Mouse (Mus musculus): ENCODE measurements around the gene Pcgf1. TPM values are rescaled to one million over a fixed set of nuclear protein-coding genes. Genes with fewer than 3 reads are reported as not detected.

The Pcgf1 gene
- polyA plus RNA-seq, 1 experiment from 2014 or later = 41.8 TPM

GRCm38 (mm10) chr6:83070247-83070310 lies 7.6 kb upstream of the Pcgf1 start, which contains the start of gene Tlx2:
Gene Tlx2 (minus strand): TSS chr6:83070293.
- H3K9me3 ChIP-seq (ENCODE audit: control insufficient read depth, low read length) = no peaks in the 10 kb centered on the region
- H3K4me2 ChIP-seq (ENCODE audit: low read depth) = peak within 1 kb of the TSS; percentile 27
- H3K9ac ChIP-seq (ENCODE audit: low read length) = peak within 1 kb of the TSS; percentile 26
- H3K36me3 ChIP-seq (ENCODE audit: control insufficient read depth, insufficient read depth, low read length) = no peaks in the 10 kb centered on the region
- WGBS = 0% methylated on average over 10 of the region's 10 CpGs
- DNase-seq (ENCODE audit: low spot score) (no peak), ATAC-seq (ENCODE audit: insufficient read depth, low FRiP score, low TSS enrichment) (no peak)
- peaks cover 90% of the 10 kb centered on the region for H3K27me3 ChIP-seq (ENCODE audit: control insufficient read depth, insufficient read depth, low read length)
- H3K4me1 ChIP-seq (ENCODE audit: control insufficient read depth, insufficient read depth, low read length) = peaks cover 7% of the 10 kb centered on the region; the same call in 1 of the 2 replicates
- no peak within 1 kb of the TSS; the same call in 1 of the 2 replicates for H3K27ac ChIP-seq (ENCODE audit: low read depth, low read length)
- peak within 1 kb of the TSS; percentile 28 for H3K4me3 ChIP-seq (ENCODE audit: low read depth, low read length)

GRCm38 (mm10) chr6:83070311-83071219 lies 7.1 kb upstream of the Pcgf1 start:
- Histone ChIP-seq H3K36me3 (ENCODE audit: control insufficient read depth, insufficient read depth, low read length) (no peaks in the 10 kb centered on the region), H3K4me2 (ENCODE audit: low read depth) (peak overlapping the region; percentile 27), H3K27ac (ENCODE audit: low read depth, low read length) (no peak overlapping the region; the same call in 1 of the 2 replicates), H3K4me1 (ENCODE audit: control insufficient read depth, insufficient read depth, low read length) (peaks cover 7% of the 10 kb centered on the region; the same call in 1 of the 2 replicates), H3K4me3 (ENCODE audit: low read depth, low read length) (peak overlapping the region; percentile 23), H3K9me3 (ENCODE audit: control insufficient read depth, low read length) (no peaks in the 10 kb centered on the region), H3K9ac (ENCODE audit: low read length) (peak overlapping the region; percentile 26), H3K27me3 (ENCODE audit: control insufficient read depth, insufficient read depth, low read length) (peaks cover 87% of the 10 kb centered on the region)
- 1% methylated on average over 54 of the region's 58 CpGs for WGBS
- DNase-seq (ENCODE audit: low spot score) (peak; percentile 59), ATAC-seq (ENCODE audit: insufficient read depth, low FRiP score, low TSS enrichment) (no peak)

- no peak for ATAC-seq (ENCODE audit: insufficient read depth, low FRiP score, low TSS enrichment)
- H3K9ac ChIP-seq (ENCODE audit: low read length) = 0 out of 2 replicates have a peak overlapping the region, but pooled peaks have one; percentile 22
- peaks cover 87% of the 10 kb centered on the region for H3K27me3 ChIP-seq (ENCODE audit: control insufficient read depth, insufficient read depth, low read length)
- no peak for DNase-seq (ENCODE audit: low spot score)
- H3K9me3 ChIP-seq (ENCODE audit: control insufficient read depth, low read length) = no peaks in the 10 kb centered on the region
- peak overlapping the region; percentile 23 for H3K4me3 ChIP-seq (ENCODE audit: low read depth, low read length)
- H3K4me2 ChIP-seq (ENCODE audit: low read depth) = peak overlapping the region; percentile 27
- H3K27ac ChIP-seq (ENCODE audit: low read depth, low read length) = no peak overlapping the region; the same call in 1 of the 2 replicates
- peaks cover 7% of the 10 kb centered on the region; the same call in 1 of the 2 replicates for H3K4me1 ChIP-seq (ENCODE audit: control insufficient read depth, insufficient read depth, low read length)
- WGBS = 0% methylated on average over 24 of the region's 24 CpGs
- H3K36me3 ChIP-seq (ENCODE audit: control insufficient read depth, insufficient read depth, low read length) = no peaks in the 10 kb centered on the region
Measured at GRCm38 (mm10) chr6:83071220-83071619, 6.4 kb upstream of the Pcgf1 start.

- H3K9me3 ChIP-seq (ENCODE audit: control insufficient read depth, low read length) = no peaks in the 10 kb centered on the region
- no peak for ATAC-seq (ENCODE audit: insufficient read depth, low FRiP score, low TSS enrichment)
- DNase-seq (ENCODE audit: low spot score) = no peak
Measured at GRCm38 (mm10) chr6:83074979-83075378, 2.7 kb upstream of the Pcgf1 start.

GRCm38 (mm10) chr6:83078324-83078858 lies 722 bp downstream of the Pcgf1 start:
- H3K27me3 ChIP-seq (ENCODE audit: control insufficient read depth, insufficient read depth, low read length) = peaks cover 26% of the 10 kb centered on the region
- WGBS = under 1% methylated on average over 46 of the region's 46 CpGs

More at GRCm38 (mm10) chr6:83074979-83075378, 2.7 kb upstream of the Pcgf1 start:
- H3K27me3 ChIP-seq (ENCODE audit: control insufficient read depth, insufficient read depth, low read length) = peaks cover 56% of the 10 kb centered on the region
- H3K4me3 ChIP-seq (ENCODE audit: low read depth, low read length) = no peak overlapping the region
- no peak overlapping the region for H3K9ac ChIP-seq (ENCODE audit: low read length)
- H3K4me1 ChIP-seq (ENCODE audit: control insufficient read depth, insufficient read depth, low read length) = peaks cover 10% of the 10 kb centered on the region
- no peak overlapping the region for H3K27ac ChIP-seq (ENCODE audit: low read depth, low read length)
- no peaks in the 10 kb centered on the region for H3K36me3 ChIP-seq (ENCODE audit: control insufficient read depth, insufficient read depth, low read length)
- no peak overlapping the region for H3K4me2 ChIP-seq (ENCODE audit: low read depth)
- 34% methylated on average over 2 of the region's 2 CpGs for WGBS

GRCm38 (mm10) chr6:83080210-83080609 lies 2.5 kb downstream of the Pcgf1 start:
- DNase-seq (ENCODE audit: low spot score) (no peak), ATAC-seq (ENCODE audit: insufficient read depth, low FRiP score, low TSS enrichment) (no peak)
- H3K27me3 ChIP-seq (ENCODE audit: control insufficient read depth, insufficient read depth, low read length) = peaks cover 30% of the 10 kb centered on the region
- no peaks in the 10 kb centered on the region; the same call in 1 of the 2 replicates for H3K36me3 ChIP-seq (ENCODE audit: control insufficient read depth, insufficient read depth, low read length)
- 96% methylated on average over 5 of the region's 5 CpGs for WGBS
- no peaks in the 10 kb centered on the region for H3K9me3 ChIP-seq (ENCODE audit: control insufficient read depth, low read length)
- H3K27ac ChIP-seq (ENCODE audit: low read depth, low read length) = no peak overlapping the region
- H3K4me1 ChIP-seq (ENCODE audit: control insufficient read depth, insufficient read depth, low read length) = peaks cover 10% of the 10 kb centered on the region
- H3K9ac ChIP-seq (ENCODE audit: low read length) = no peak overlapping the region
- no peak overlapping the region for H3K4me2 ChIP-seq (ENCODE audit: low read depth)
- no peak overlapping the region for H3K4me3 ChIP-seq (ENCODE audit: low read depth, low read length)

More at GRCm38 (mm10) chr6:83078324-83078858, 722 bp downstream of the Pcgf1 start:
- Histone ChIP-seq H3K27ac (ENCODE audit: low read depth, low read length) (peak overlapping the region; percentile 77), H3K4me1 (ENCODE audit: control insufficient read depth, insufficient read depth, low read length) (peaks cover 5% of the 10 kb centered on the region), H3K4me3 (ENCODE audit: low read depth, low read length) (peak overlapping the region; percentile 72), H3K9me3 (ENCODE audit: control insufficient read depth, low read length) (no peaks in the 10 kb centered on the region), H3K9ac (ENCODE audit: low read length) (peak overlapping the region; percentile 74), H3K36me3 (ENCODE audit: control insufficient read depth, insufficient read depth, low read length) (no peaks in the 10 kb centered on the region; the same call in 1 of the 2 replicates), H3K4me2 (ENCODE audit: low read depth) (peak overlapping the region; percentile 98)
- DNase-seq (ENCODE audit: low spot score) = peak; percentile 100
- peak; percentile 89 for ATAC-seq (ENCODE audit: insufficient read depth, low FRiP score, low TSS enrichment)

GRCm38 (mm10) chr6:83083497-83083896 lies 5.8 kb downstream of the Pcgf1 start:
- ATAC-seq (ENCODE audit: insufficient read depth, low FRiP score, low TSS enrichment) (no peak), DNase-seq (ENCODE audit: low spot score) (no peak)
- Histone ChIP-seq H3K4me2 (ENCODE audit: low read depth) (no peak overlapping the region), H3K27me3 (ENCODE audit: control insufficient read depth, insufficient read depth, low read length) (peaks cover 51% of the 10 kb centered on the region), H3K4me3 (ENCODE audit: low read depth, low read length) (no peak overlapping the region), H3K36me3 (ENCODE audit: control insufficient read depth, insufficient read depth, low read length) (no peaks in the 10 kb centered on the region; the same call in 1 of the 2 replicates), H3K9ac (ENCODE audit: low read length) (no peak overlapping the region), H3K9me3 (ENCODE audit: control insufficient read depth, low read length) (no peaks in the 10 kb centered on the region), H3K27ac (ENCODE audit: low read depth, low read length) (no peak overlapping the region), H3K4me1 (ENCODE audit: control insufficient read depth, insufficient read depth, low read length) (peaks cover 13% of the 10 kb centered on the region)
- WGBS = 14% methylated on average over 5 of the region's 5 CpGs

- Histone ChIP-seq H3K4me1 (ENCODE audit: control insufficient read depth, insufficient read depth, low read length) (peaks cover 8% of the 10 kb centered on the region; the same call in 1 of the 2 replicates), H3K36me3 (ENCODE audit: control insufficient read depth, insufficient read depth, low read length) (no peaks in the 10 kb centered on the region; the same call in 1 of the 2 replicates), H3K27ac (ENCODE audit: low read depth, low read length) (no peak overlapping the region), H3K4me3 (ENCODE audit: low read depth, low read length) (no peak overlapping the region), H3K27me3 (ENCODE audit: control insufficient read depth, insufficient read depth, low read length) (peaks cover 59% of the 10 kb centered on the region), H3K9ac (ENCODE audit: low read length) (no peak overlapping the region), H3K9me3 (ENCODE audit: control insufficient read depth, low read length) (no peaks in the 10 kb centered on the region), H3K4me2 (ENCODE audit: low read depth) (no peak overlapping the region)
- DNase-seq (ENCODE audit: low spot score) = no peak
- WGBS = 6% methylated on average over 6 of the region's 6 CpGs
- no peak for ATAC-seq (ENCODE audit: insufficient read depth, low FRiP score, low TSS enrichment)
Measured at GRCm38 (mm10) chr6:83084477-83084876, 6.8 kb downstream of the Pcgf1 start.
